ENCODE assay signal across 31 mouse cellular contexts in the genomic region with DNA sequence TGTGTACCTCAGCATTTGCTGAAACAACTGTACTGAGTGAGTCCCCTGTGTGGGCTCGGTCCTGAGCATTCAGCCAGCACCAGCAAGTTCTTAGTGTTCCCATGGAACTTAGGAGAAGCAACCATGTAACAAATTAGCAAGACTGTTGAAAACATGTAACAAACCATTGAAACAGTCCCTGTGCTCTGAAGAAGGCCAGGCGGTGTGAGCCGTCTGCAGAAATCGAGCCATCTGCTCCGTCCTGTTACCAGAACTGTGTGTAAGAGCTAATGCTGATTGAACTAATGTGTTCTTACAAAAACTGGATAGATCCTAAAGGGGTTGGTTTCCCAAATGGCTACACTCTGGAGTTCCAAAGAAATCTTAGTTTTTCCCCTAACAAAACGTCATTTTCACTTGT. TPM values are rescaled to one million over a fixed set of nuclear protein-coding genes. Genes with fewer than 3 reads are reported as not detected.
DNase-seq lines count a peak whose midpoint lies in the region; ATAC-seq and TF ChIP-seq lines count a peak whose summit lies in the region.
"Had no signal": no experiment of that assay in that cellular context is flagged by ENCODE, and none has a peak within 500 bp of the region (broad histone marks: within the 10 kb centered on the region; RNA-seq: fewer than 3 reads in every experiment).

No protein-coding gene starts in this region.

- no peak overlapping the region for H3K4me2 ChIP-seq in forebrain, embryonic 13.5 days
- H3K4me2 ChIP-seq in forebrain, embryonic 11.5 days (ENCODE audit: low read depth, low read length, severe bottlenecking) = no peak overlapping the region
- H3K4me2 ChIP-seq in forebrain, postnatal 0 days (ENCODE audit: low read depth) = no peak overlapping the region
- H3K4me2 ChIP-seq: embryonic facial prominence, embryonic 15.5 days; heart, embryonic 13.5 days; hindbrain, embryonic 14.5 days; kidney, embryonic 15.5 days; limb, embryonic 15.5 days; liver, embryonic 13.5 days; neural tube, embryonic 15.5 days had no signal

- H3K9ac ChIP-seq in forebrain, embryonic 13.5 days = no peak overlapping the region
- no peak overlapping the region for H3K9ac ChIP-seq in forebrain, embryonic 11.5 days (ENCODE audit: low read length)
- no peak overlapping the region for H3K9ac ChIP-seq in forebrain, postnatal 0 days
- H3K9ac ChIP-seq: embryonic facial prominence, embryonic 15.5 days; heart, embryonic 13.5 days; hindbrain, embryonic 14.5 days; kidney, embryonic 15.5 days; limb, embryonic 15.5 days; liver, embryonic 13.5 days; neural tube, embryonic 15.5 days had no signal

- H3K36me3 ChIP-seq in forebrain, embryonic 13.5 days (ENCODE audit: poor library complexity, severe bottlenecking) = peaks cover 78% of the 10 kb centered on the region
- peaks cover 5% of the 10 kb centered on the region; the same call in 1 of the 2 replicates for H3K36me3 ChIP-seq in forebrain, embryonic 11.5 days (ENCODE audit: control insufficient read depth, insufficient read depth, low read length)
- H3K36me3 ChIP-seq in forebrain, postnatal 0 days (ENCODE audit: insufficient read depth) = peaks cover 56% of the 10 kb centered on the region

- H3K4me1 ChIP-seq in forebrain, embryonic 13.5 days = peaks cover 17% of the 10 kb centered on the region; the same call in 1 of the 2 replicates
- no peaks in the 10 kb centered on the region for H3K4me1 ChIP-seq in forebrain, embryonic 11.5 days (replicated peaks; ENCODE audit: control insufficient read depth, insufficient read depth, low read length)
- H3K4me1 ChIP-seq in forebrain, postnatal 0 days (ENCODE audit: insufficient read depth) = no peaks in the 10 kb centered on the region
- no peaks in the 10 kb centered on the region for H3K4me1 ChIP-seq in cerebellum, adult 2 months (ENCODE audit: control insufficient read depth, insufficient read depth, low read length)
- H3K4me1 ChIP-seq: embryonic facial prominence, embryonic 10.5 days; embryonic facial prominence, embryonic 15.5 days; limb, embryonic 10.5 days; limb, embryonic 15.5 days; liver, embryonic 13.5 days had no signal

- DNase-seq in forebrain, embryonic 11.5 days (ENCODE audit: low spot score) = no peak
- peak; percentile 56 for DNase-seq in layer of hippocampus, adult 9-11 months
- no peak for DNase-seq in layer of hippocampus, adult 9-10 months (ENCODE audit: low spot score)
- DNase-seq in brain, embryonic 14.5 days (ENCODE audit: low read depth) = peak; percentile 69
- DNase-seq in forebrain, postnatal 0 days = peak; percentile 55
- DNase-seq in urinary bladder, adult 2 months (ENCODE audit: low spot score) = no peak
- no peak for DNase-seq in cerebellum, adult 2 months
- DNase-seq: adrenal gland, postnatal 10 days; cerebellum, adult 8-10 months; cerebellum, postnatal 25 days; heart, postnatal 10 days; kidney, adult 18-20 months; kidney, postnatal 25 days; liver, embryonic 13.5 days; lung, adult 2 months; lung, postnatal 14 days; midbrain, embryonic 14.5 days; spleen, adult 18-20 months had no signal

- H3K27ac ChIP-seq in forebrain, embryonic 13.5 days = peak overlapping the region; percentile 54
- H3K27ac ChIP-seq in forebrain, embryonic 11.5 days (ENCODE audit: low read depth, low read length) = no peak overlapping the region
- no peak overlapping the region for H3K27ac ChIP-seq in forebrain, postnatal 0 days (ENCODE audit: low read depth, low read length)
- H3K27ac ChIP-seq in cerebellum, adult 2 months (ENCODE audit: insufficient read depth, low read length) = no peak overlapping the region
- H3K27ac ChIP-seq: embryonic facial prominence, embryonic 10.5 days; embryonic facial prominence, embryonic 15.5 days; heart, embryonic 13.5 days; hindbrain, embryonic 14.5 days; kidney, embryonic 15.5 days; limb, embryonic 10.5 days; limb, embryonic 15.5 days; liver, embryonic 13.5 days; neural tube, embryonic 15.5 days had no signal

- no peak for TF ChIP-seq CTCF in brain, embryonic 14.5 days (IDR thresholded peaks at IDR 0.05; ENCODE audit: borderline replicate concordance, extremely low read depth, insufficient read depth, insufficient read length)
- TF ChIP-seq CTCF in forebrain, postnatal 0 days (IDR thresholded peaks at IDR 0.05; ENCODE audit: low read depth) = no peak
- no peak for TF ChIP-seq CTCF in cerebellum, adult 2 months (IDR thresholded peaks at IDR 0.05; ENCODE audit: borderline replicate concordance, insufficient read depth, low read depth, low read length)

- TF ChIP-seq POLR2A in brain, embryonic 14.5 days (IDR thresholded peaks at IDR 0.05; ENCODE audit: borderline replicate concordance, extremely low read depth, insufficient read depth, insufficient read length, poor library complexity, severe bottlenecking) = no peak
- no peak for TF ChIP-seq POLR2A in cerebellum, adult 2 months (IDR thresholded peaks at IDR 0.05; ENCODE audit: borderline replicate concordance, insufficient read depth, low read length)

- H3K4me3 ChIP-seq in forebrain, embryonic 13.5 days = no peak overlapping the region
- H3K4me3 ChIP-seq in forebrain, embryonic 11.5 days (ENCODE audit: low read depth, low read length) = no peak overlapping the region
- H3K4me3 ChIP-seq in forebrain, postnatal 0 days (ENCODE audit: low read depth, low read length) = no peak overlapping the region
- H3K4me3 ChIP-seq in cerebellum, adult 2 months (replicated peaks; ENCODE audit: insufficient read depth, low read depth, low read length) = no peak overlapping the region
- H3K4me3 ChIP-seq: embryonic facial prominence, embryonic 10.5 days; embryonic facial prominence, embryonic 15.5 days; heart, embryonic 13.5 days; kidney, embryonic 15.5 days; limb, embryonic 10.5 days; limb, embryonic 15.5 days; liver, embryonic 13.5 days; neural tube, embryonic 15.5 days had no signal

- H3K27me3 ChIP-seq in forebrain, embryonic 13.5 days = no peaks in the 10 kb centered on the region
- H3K27me3 ChIP-seq in forebrain, embryonic 11.5 days (ENCODE audit: control insufficient read depth, insufficient read depth, low read length) = no peaks in the 10 kb centered on the region
- no peaks in the 10 kb centered on the region for H3K27me3 ChIP-seq in forebrain, postnatal 0 days (ENCODE audit: insufficient read depth, low read length)
- no peaks in the 10 kb centered on the region for H3K27me3 ChIP-seq in cerebellum, adult 2 months (ENCODE audit: control insufficient read depth, insufficient read depth, low read length)
- H3K27me3 ChIP-seq: embryonic facial prominence, embryonic 15.5 days; heart, embryonic 13.5 days; kidney, embryonic 15.5 days; limb, embryonic 15.5 days; liver, embryonic 13.5 days; neural tube, embryonic 15.5 days had no signal

- no peak; the same call in 1 of the 2 replicates for ATAC-seq in forebrain, embryonic 13.5 days
- no peak for ATAC-seq in forebrain, embryonic 11.5 days (replicated peaks; ENCODE audit: low FRiP score)
- ATAC-seq in forebrain, postnatal 0 days = peak; percentile 65

- 69% methylated on average over 6 of the region's 6 CpGs for WGBS in forebrain, embryonic 13.5 days
- whole genome bisulfite sequencing in forebrain, embryonic 11.5 days = 88% methylated on average over 6 of the region's 6 CpGs
- 45% methylated on average over 6 of the region's 6 CpGs for WGBS in forebrain, postnatal 0 days
- WGBS in cerebellum, adult 2 months = 73% methylated on average over 6 of the region's 6 CpGs

- no peaks in the 10 kb centered on the region for H3K9me3 ChIP-seq in forebrain, embryonic 13.5 days (replicated peaks)
- H3K9me3 ChIP-seq in forebrain, embryonic 11.5 days (ENCODE audit: control insufficient read depth, low read length) = no peaks in the 10 kb centered on the region
- no peaks in the 10 kb centered on the region for H3K9me3 ChIP-seq in forebrain, postnatal 0 days (ENCODE audit: low read length)
- H3K9me3 ChIP-seq: embryonic facial prominence, embryonic 10.5 days; embryonic facial prominence, embryonic 15.5 days; G1E; heart, embryonic 13.5 days; kidney, embryonic 15.5 days; limb, embryonic 10.5 days; limb, embryonic 15.5 days; liver, embryonic 13.5 days; neural tube, embryonic 15.5 days had no signal

RNA-seq across cellular contexts. Expression of gene Armc10, which starts 15.2 kb away (rescaled TPM):
- 82.1 and 84.1 TPM in 2 replicates for polyA plus RNA-seq in forebrain, embryonic 13.5 days (2015; fragmentation: Nextera tagmentation; extraction: Ambion mirVana)
- polyA plus RNA-seq in forebrain, embryonic 11.5 days (2014; fragmentation: Nextera tagmentation; extraction: Ambion mirVana) = 93.1 and 93.2 TPM in 2 replicates
- 91.6 and 112 TPM in 2 replicates for polyA plus RNA-seq in brain, embryonic 14.5 days (2012; rRNA removed)
- 108 and 118 TPM in 2 replicates for total RNA-seq in forebrain, postnatal 0 days (2014; rRNA removed)
- 48.8 and 51.0 TPM in 2 replicates for polyA plus RNA-seq in forebrain, postnatal 0 days (2015; fragmentation: Nextera tagmentation; extraction: Ambion mirVana)
- 33.7 and 34.2 TPM in 2 replicates for polyA plus RNA-seq in urinary bladder, adult 2 months (2012; rRNA removed)
- polyA plus RNA-seq in cerebellum, adult 2 months (2012; rRNA removed) = 17.3 and 17.9 TPM in 2 replicates

RNA-seq across cellular contexts. Expression of gene Fbxl13, which starts 15.4 kb away (rescaled TPM):
- 0.09 and 0.29 TPM in 2 replicates for polyA plus RNA-seq in forebrain, embryonic 13.5 days (2015; fragmentation: Nextera tagmentation; extraction: Ambion mirVana)
- 0.15 TPM in 1 of 2 replicates, not detected in the other for polyA plus RNA-seq in forebrain, embryonic 11.5 days (2014; fragmentation: Nextera tagmentation; extraction: Ambion mirVana)
- polyA plus RNA-seq in brain, embryonic 14.5 days (2012; rRNA removed) = 0.42 and 0.54 TPM in 2 replicates
- total RNA-seq in forebrain, postnatal 0 days (2014; rRNA removed) = 0.29 and 0.46 TPM in 2 replicates
- polyA plus RNA-seq in forebrain, postnatal 0 days (2015; fragmentation: Nextera tagmentation; extraction: Ambion mirVana) = 0.43 and 0.46 TPM in 2 replicates
- polyA plus RNA-seq in urinary bladder, adult 2 months (2012; rRNA removed) = 1.7 and 1.8 TPM in 2 replicates
- 0.21 and 0.30 TPM in 2 replicates for polyA plus RNA-seq in cerebellum, adult 2 months (2012; rRNA removed)
- total RNA-seq: gastrocnemius, adult 8-10 months; heart, adult 8-10 months; hematopoietic stem cell, adult 5-6 weeks had no signal
- polyA plus RNA-seq: G1E; limb, embryonic 15.5 days had no signal

RNA-seq across cellular contexts. Expression of gene Napepld, which starts 40.3 kb away (rescaled TPM):
- polyA plus RNA-seq in forebrain, embryonic 13.5 days (2015; fragmentation: Nextera tagmentation; extraction: Ambion mirVana) = 7.1 and 7.3 TPM in 2 replicates
- polyA plus RNA-seq in forebrain, embryonic 11.5 days (2014; fragmentation: Nextera tagmentation; extraction: Ambion mirVana) = 17.9 and 20.3 TPM in 2 replicates
- polyA plus RNA-seq in brain, embryonic 14.5 days (2012; rRNA removed) = 4.7 and 4.9 TPM in 2 replicates
- total RNA-seq in forebrain, postnatal 0 days (2014; rRNA removed) = 2.7 and 3.7 TPM in 2 replicates
- polyA plus RNA-seq in forebrain, postnatal 0 days (2015; fragmentation: Nextera tagmentation; extraction: Ambion mirVana) = 1.1 TPM in 2 replicates
- 2.1 and 2.9 TPM in 2 replicates for polyA plus RNA-seq in urinary bladder, adult 2 months (2012; rRNA removed)
- 7.4 and 7.7 TPM in 2 replicates for polyA plus RNA-seq in cerebellum, adult 2 months (2012; rRNA removed)

Comparison
In these comparisons a context has a peak if more than half of its experiments do, and no peak if none do; other contexts are left out.
1. DNase-seq: peak in layer of hippocampus, adult 9-11 months (single experiment), brain, embryonic 14.5 days (single experiment) and forebrain, postnatal 0 days (single experiment); none in forebrain, embryonic 11.5 days (single experiment), layer of hippocampus, adult 9-10 months (single experiment), urinary bladder, adult 2 months (single experiment) and cerebellum, adult 2 months (0 of 2).